Mouse (Mus musculus) embryo, embryonic 11.5 days (tissue): ENCODE measurements around the gene 4933417A18Rik.
"Not testable (repeated sequence)": the region's sequence is repeated elsewhere in the genome, so short reads cannot be mapped to it uniquely, and the experiment has no call there.

Source experiments
- DNase-seq: peaks from one replicate; pipeline ENCODE4 v3.0.0-alpha.2; 2012; ENCODE audit warnings: low read depth, low spot score

The 4933417A18Rik gene

DNA sequence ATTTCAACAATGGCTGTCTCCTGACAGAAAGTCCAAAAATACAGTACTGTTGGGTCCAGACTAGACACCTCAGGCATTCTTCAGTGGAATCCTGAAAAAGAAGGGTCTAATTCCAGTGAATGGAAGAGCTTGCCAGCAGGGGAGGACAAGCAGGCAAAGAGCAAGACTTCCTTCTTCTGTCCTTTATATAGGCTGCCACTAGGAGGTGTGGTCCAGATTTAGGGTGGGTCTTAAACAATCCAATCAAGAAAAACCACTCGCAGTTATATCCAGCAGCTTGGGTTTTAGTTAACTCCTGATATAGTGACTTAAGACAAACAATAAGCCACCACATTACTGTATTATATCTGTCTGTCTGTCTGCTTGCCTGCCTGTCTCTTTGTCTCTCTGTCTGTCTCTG lies 49.6 kb downstream of the 4933417A18Rik start:
- no peak for DNase-seq

DNA sequence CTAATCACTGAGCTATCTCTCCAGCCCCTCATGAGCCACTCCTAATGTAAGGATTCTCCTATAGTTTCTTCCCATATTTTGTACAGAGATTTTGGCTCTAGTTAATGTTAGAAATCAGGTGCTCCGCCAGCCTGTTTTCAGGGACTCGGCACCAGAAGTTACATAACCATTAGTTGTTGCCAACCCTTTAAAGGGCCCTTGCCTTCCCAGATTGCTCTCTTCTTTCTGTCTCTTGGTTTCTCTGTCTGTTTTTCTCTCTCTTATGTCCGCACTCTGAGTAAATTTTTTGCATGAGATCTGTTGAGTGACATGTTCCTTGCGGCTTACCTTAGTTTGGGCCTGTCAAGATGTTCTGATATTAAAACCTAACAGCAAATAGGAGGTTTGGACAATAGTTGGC lies 51.9 kb downstream of the 4933417A18Rik start:
- DNase-seq = no peak

DNA sequence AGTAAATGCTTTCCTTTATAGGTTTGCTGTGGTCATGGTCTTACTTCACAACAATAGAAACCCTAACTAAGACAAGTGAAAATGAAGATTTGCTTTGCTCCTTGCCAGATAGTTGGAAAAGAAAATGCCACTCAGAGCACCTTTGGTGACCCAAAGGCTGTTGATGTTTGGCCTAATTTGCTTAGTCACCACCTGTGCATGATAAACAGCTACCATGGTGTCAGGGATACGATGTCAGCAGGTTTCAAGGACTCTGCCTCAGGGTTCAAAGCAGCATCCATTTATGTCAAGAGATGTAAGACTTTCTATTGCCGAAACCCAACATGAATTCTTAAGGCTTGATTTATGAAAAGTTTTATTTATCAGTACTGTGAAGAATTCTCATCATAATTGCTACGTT lies 53.2 kb downstream of the 4933417A18Rik start:
- DNase-seq = no peak

DNA sequence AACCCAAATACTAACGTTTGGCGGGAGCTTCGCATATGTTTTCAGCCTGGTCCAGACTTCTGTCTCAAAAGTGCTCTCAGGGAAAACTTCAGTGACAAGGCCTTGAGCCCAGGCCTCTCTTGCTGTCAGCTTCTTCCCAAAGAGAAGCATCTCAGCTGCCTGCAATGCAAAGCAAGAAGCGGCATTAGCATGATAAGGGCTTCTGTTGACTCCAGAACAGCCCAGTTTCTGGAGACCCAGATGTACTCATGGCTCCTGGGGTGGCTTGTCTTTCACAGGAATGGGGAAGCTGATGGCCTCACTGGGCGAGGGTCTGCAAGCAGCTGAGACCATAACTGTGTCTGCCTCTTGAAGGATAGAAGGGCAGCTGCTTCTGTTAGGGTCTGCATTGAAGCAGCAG lies 54.4 kb downstream of the 4933417A18Rik start:
- not testable (repeated sequence) for DNase-seq

DNA sequence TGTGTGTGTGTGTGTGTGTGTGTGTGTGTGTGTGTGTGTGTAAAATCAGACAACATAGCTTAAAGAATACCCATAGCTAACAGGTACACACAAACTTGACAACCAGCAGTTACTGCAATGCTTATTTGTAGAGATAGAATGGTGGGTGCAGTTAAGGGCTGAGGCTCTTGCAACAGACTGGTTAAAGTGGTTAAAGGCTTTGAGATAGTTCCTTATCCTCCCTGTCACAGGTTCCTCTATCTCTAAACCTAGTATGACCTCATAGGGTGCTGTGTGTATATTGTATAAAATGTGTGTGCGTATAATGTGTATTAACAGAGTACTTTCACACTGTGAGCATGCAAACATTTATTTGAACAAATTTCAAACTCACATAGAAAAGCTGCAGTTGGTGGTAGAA lies 59.3 kb downstream of the 4933417A18Rik start:
- DNase-seq = not testable (repeated sequence)

DNA sequence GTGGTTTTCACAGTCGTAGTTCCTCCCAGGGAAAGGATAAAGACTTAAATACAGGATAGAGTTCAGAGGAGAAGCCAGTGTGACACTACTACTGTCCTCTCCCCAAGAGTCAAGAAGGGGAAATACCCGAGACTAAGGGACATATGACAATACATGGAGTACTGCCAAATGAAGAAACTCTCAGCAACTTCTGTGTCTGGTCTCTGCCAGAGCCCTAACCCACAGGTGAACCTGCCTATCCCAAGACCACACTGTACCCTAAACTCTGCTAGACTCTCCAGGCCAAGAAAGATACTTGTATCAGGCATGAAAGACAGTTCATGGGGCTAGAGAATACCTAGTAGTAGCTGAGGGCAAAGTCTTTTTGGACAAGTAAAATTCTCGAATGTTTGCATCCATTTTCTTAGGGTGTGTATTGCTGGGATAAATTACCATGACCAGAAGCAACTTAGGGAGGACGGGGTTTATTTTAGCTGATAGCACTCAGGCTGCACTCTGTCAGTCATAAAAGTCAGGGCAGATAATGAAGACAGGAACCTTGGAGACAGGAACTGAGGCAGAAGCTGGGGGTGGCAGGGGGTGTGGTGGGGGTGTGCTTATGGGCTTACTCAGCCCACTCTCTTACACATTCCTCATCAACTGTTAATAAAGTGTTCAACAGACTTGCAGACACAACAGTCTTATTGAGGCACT lies 67.5 kb downstream of the 4933417A18Rik start:
- no peak for DNase-seq

DNA sequence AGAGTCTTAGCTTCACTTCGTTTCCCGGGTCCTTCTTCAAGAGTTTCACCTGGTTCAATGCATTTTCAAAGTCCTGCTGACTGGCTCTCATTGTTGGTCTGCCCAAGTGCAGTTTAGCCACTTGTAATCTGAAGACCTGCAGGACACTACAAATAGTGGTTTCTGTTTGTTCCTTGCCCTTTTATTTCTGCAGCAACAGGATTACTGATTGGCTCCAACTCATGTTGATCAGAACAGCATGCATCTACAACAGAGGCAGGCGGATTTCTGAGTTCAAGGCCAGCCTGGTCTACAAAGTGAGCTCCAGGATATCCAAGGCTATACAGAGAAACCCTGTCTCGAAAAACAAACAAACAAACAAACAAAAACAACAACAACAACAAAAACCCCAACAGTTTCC lies 68.9 kb downstream of the 4933417A18Rik start:
- DNase-seq = no peak

DNA sequence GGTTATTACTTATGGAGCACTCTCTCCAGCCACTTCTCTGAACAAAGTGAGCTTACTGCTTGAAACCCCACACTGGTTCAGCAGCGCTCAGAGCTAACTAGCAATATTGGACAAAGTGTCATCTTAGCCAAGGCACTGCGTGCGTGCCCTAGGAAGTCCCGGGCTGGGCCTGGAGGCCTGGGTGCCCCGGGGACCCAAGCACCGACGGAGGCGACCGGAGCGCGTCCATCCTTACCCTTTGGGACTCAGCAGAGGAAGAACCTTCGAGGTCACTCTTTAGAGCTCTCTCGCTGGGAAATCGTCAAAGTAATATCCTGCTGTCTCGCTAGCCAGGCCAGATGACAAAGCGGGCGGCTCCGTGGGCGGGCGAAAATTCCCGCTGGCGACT lies 69.4 kb downstream of the 4933417A18Rik start:
- DNase-seq = no peak

DNA sequence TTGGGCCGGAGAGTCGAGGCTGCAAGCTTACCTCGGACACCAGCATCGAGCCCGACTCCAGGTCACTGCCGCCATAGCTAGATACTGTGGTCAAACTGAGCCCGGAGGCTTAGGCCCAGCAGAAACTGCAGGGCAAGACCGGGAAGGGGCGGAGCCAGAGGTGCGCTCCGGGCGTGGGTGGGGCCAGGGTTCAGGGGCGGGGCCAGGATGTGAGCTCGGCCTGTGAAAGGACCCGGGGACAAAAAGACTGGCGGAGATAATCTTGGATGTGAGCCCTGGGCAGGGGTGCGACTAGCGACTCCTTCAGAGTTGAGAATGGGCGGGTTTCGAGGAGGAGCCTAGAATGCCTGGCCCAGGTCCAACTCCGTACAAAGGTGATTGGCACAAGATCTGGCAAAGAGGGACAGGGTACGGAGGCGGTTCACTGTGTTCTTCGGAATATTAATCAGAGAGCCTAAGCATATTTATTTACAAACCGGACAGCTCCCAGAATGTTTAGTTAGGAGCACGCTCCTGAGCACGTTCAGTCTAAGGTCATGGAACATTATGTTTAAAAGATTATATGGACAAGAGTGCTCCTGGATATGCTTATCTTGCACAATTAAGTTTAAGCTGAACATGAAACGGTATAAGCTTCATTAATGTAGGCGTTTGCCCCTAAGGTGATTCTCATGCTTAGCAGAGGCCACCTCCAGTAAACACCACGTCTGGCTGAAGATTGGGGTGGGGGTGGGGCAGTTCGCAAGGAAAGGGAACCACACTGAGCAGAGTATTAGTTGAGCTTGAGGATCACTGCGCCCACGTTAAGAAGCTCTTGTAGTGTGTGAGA lies 70.0 kb downstream of the 4933417A18Rik start:
- DNase-seq = peak; percentile 87

DNA sequence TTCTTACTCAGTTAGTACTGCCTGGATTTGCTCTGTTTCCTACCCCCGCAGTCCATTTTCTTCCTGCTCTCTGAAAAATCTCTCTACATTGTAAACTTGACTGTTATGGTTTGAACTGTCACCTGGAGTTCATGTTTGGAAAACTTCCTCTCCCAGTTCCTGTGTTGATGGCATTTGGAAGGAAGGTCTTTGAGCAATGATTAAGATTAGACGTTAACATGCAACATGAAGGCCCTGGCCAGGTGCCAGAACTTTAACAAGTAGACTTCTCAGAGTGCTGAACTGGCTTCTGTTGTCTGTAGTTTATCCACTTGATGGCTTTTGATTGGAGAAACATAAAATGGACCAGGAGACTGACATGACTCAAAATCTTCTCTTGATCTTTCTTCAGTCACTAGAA lies 71.7 kb downstream of the 4933417A18Rik start:
- DNase-seq = no peak
